Mouse (Mus musculus) CH12.LX (cell line): ENCODE measurements around the gene Haus2. TPM values are rescaled to one million over a fixed set of nuclear protein-coding genes. Genes with fewer than 3 reads are reported as not detected.

Experiments
- DNase-seq: peaks from one replicate; pipeline ENCODE4 v3.0.0-alpha.2; 2013; ENCODE audit errors: extremely low read depth
- H3K27ac ChIP-seq: 2 replicates; pipeline ENCODE4 v1.5.1; 2012; ENCODE audit warnings: low read depth, mild to moderate bottlenecking, control low read depth, moderate library complexity; ENCODE audit not compliant: insufficient read depth
- H3K27me3 ChIP-seq: replicated peaks from 2 replicates; pipeline ENCODE3; 2012; ENCODE audit warnings: inconsistent platforms
- H3K36me3 ChIP-seq, 2 experiments: replicated peaks in 1 of 2; 2 replicates each; pipeline versions ENCODE3 to v1.6.1; 2012; ENCODE audit warnings: inconsistent platforms in 1 of 2, low read length in 1 of 2, mild to moderate bottlenecking in 1 of 2, mixed read lengths in 1 of 2, moderate library complexity in 1 of 2; ENCODE audit not compliant: control insufficient read depth in 1 of 2, insufficient read depth in 1 of 2
- H3K4me1 ChIP-seq, 2 experiments: 2 replicates each; pipeline ENCODE4 v1.6.1; 2012; ENCODE audit warnings: inconsistent platforms in 1 of 2, moderate library complexity in 1 of 2; ENCODE audit not compliant: insufficient read depth in 2 of 2, control insufficient read depth in 1 of 2
- H3K4me2 ChIP-seq: 2 replicates; pipeline ENCODE4 v1.6.1; 2012; ENCODE audit warnings: low read depth, mild to moderate bottlenecking, control low read depth; ENCODE audit not compliant: poor library complexity, insufficient read depth, severe bottlenecking
- H3K4me3 ChIP-seq, 3 experiments: fragments of 150-350 bp in 1 of 3; sonication (generic) in 1 of 3; replicated peaks in 1 of 3; 2 replicates each; pipeline versions ENCODE3 to v1.5.1; 2011 to 2012; ENCODE audit warnings: low read depth in 2 of 3, low read length in 2 of 3, mild to moderate bottlenecking in 2 of 3, moderate library complexity in 2 of 3, control low read depth in 1 of 3, improper control_type of control experiment in 1 of 3, inconsistent platforms in 1 of 3, mixed read lengths in 1 of 3; ENCODE audit not compliant: poor library complexity in 1 of 3
- H3K79me2 ChIP-seq: replicated peaks from 2 replicates; pipeline ENCODE4 v1.6.1; 2012; ENCODE audit warnings: mild to moderate bottlenecking, moderate library complexity; ENCODE audit not compliant: control insufficient read depth, poor library complexity, insufficient read depth, severe bottlenecking; ENCODE audit errors: extremely low read depth
- H3K9ac ChIP-seq: 2 replicates; pipeline ENCODE4 v1.6.1; 2012; ENCODE audit warnings: low read depth, mild to moderate bottlenecking, control low read depth, moderate library complexity; ENCODE audit not compliant: insufficient read depth
- H3K9me3 ChIP-seq: replicated peaks from 2 replicates; pipeline ENCODE3; 2012; ENCODE audit warnings: low read length, inconsistent platforms, mixed read lengths
- CHD1 ChIP-seq: IDR thresholded peaks from 2 replicates; pipeline ENCODE4 v1.6.1; 2012; ENCODE audit warnings: low read depth, low read length, improper control_type of control experiment, inconsistent platforms
- CHD2 ChIP-seq: IDR thresholded peaks from 2 replicates; pipeline ENCODE4 v1.6.1; 2011; ENCODE audit warnings: low read length, improper control_type of control experiment
- CTCF ChIP-seq, 2 experiments: IDR thresholded peaks in 1 of 2; conservative IDR thresholded peaks in 1 of 2; 2 replicates each; pipeline ENCODE4 v1.5.1; 2011 to 2012; ENCODE audit warnings: low read depth in 2 of 2, low read length in 2 of 2, improper control_type of control experiment in 1 of 2, inconsistent platforms in 1 of 2, mild to moderate bottlenecking in 1 of 2, moderate library complexity in 1 of 2
- ELF1 ChIP-seq: IDR thresholded peaks from 2 replicates; pipeline ENCODE4 v1.6.1; 2014; ENCODE audit warnings: low read depth, mild to moderate bottlenecking, inconsistent platforms, low read length, improper control_type of control experiment
- EP300 ChIP-seq: IDR thresholded peaks from 2 replicates; pipeline ENCODE4 v1.6.1; 2011; ENCODE audit warnings: low read length, improper control_type of control experiment
- ETS1 ChIP-seq: conservative IDR thresholded peaks from 2 replicates; pipeline ENCODE4 v1.6.1; 2012; ENCODE audit warnings: low read depth, mild to moderate bottlenecking, inconsistent platforms, low read length, improper control_type of control experiment, moderate library complexity
- HCFC1 ChIP-seq: IDR thresholded peaks from 2 replicates; pipeline ENCODE4 v1.6.1; 2012; ENCODE audit warnings: low read depth, mild to moderate bottlenecking, inconsistent platforms, low read length, improper control_type of control experiment
- IRF4 ChIP-seq: IDR thresholded peaks from 2 replicates; pipeline ENCODE4 v1.6.1; 2014; ENCODE audit warnings: low read depth, mild to moderate bottlenecking, inconsistent platforms, low read length, improper control_type of control experiment
- JUND ChIP-seq: conservative IDR thresholded peaks from 2 replicates; pipeline ENCODE4 v1.6.1; 2011; ENCODE audit warnings: low read depth, low read length, improper control_type of control experiment
- KAT2A ChIP-seq: IDR thresholded peaks from 2 replicates; pipeline ENCODE4 v1.6.1; 2012; ENCODE audit warnings: low read length, improper control_type of control experiment, inconsistent platforms; ENCODE audit not compliant: insufficient replicate concordance
- MAFK ChIP-seq: IDR thresholded peaks from 2 replicates; pipeline ENCODE4 v1.6.1; 2011; ENCODE audit warnings: low read length, improper control_type of control experiment; ENCODE audit not compliant: insufficient replicate concordance
- MAZ ChIP-seq: IDR thresholded peaks from 2 replicates; pipeline ENCODE4 v1.6.1; 2012; ENCODE audit warnings: low read depth, mild to moderate bottlenecking, inconsistent platforms, low read length, improper control_type of control experiment, moderate library complexity
- MEF2A ChIP-seq: IDR thresholded peaks from 2 replicates; pipeline ENCODE4 v1.6.1; 2014; ENCODE audit warnings: low read depth, mild to moderate bottlenecking, inconsistent platforms, low read length, improper control_type of control experiment, borderline replicate concordance
- MXI1 ChIP-seq: IDR thresholded peaks from 2 replicates; pipeline ENCODE4 v1.6.1; 2011; ENCODE audit warnings: mild to moderate bottlenecking, low read depth, low read length, improper control_type of control experiment
- NELFE ChIP-seq: IDR thresholded peaks from 2 replicates; pipeline ENCODE4 v1.6.1; 2011; ENCODE audit warnings: low read depth, low read length, improper control_type of control experiment
- NRF1 ChIP-seq: IDR thresholded peaks from 2 replicates; pipeline ENCODE4 v1.6.1; 2014; ENCODE audit warnings: low read depth, mild to moderate bottlenecking, inconsistent platforms, low read length, improper control_type of control experiment, moderate library complexity
- PAX5 ChIP-seq: IDR thresholded peaks from 2 replicates; pipeline ENCODE4 v1.6.1; 2012; ENCODE audit warnings: low read length, inconsistent platforms, mixed read lengths
- POLR2A ChIP-seq: IDR thresholded peaks from 2 replicates; pipeline ENCODE4 v1.6.1; 2011; ENCODE audit warnings: low read depth, mild to moderate bottlenecking, improper control_type of control experiment, low read length
- POLR2AphosphoS2 ChIP-seq: IDR thresholded peaks from 2 replicates; pipeline ENCODE4 v1.6.1; 2011; ENCODE audit warnings: low read depth, low read length, improper control_type of control experiment
- RAD21 ChIP-seq: IDR thresholded peaks from 2 replicates; pipeline ENCODE4 v1.6.1; 2011; ENCODE audit warnings: low read depth, mild to moderate bottlenecking, low read length, improper control_type of control experiment, moderate library complexity
- RCOR1 ChIP-seq: conservative IDR thresholded peaks from 2 replicates; pipeline ENCODE4 v1.6.1; 2012; ENCODE audit warnings: low read depth, mild to moderate bottlenecking, inconsistent platforms, low read length, improper control_type of control experiment
- SIN3A ChIP-seq: IDR thresholded peaks from 2 replicates; pipeline ENCODE4 v1.6.1; 2012; ENCODE audit warnings: low read length, improper control_type of control experiment, inconsistent platforms
- TBP ChIP-seq: conservative IDR thresholded peaks from 2 replicates; pipeline ENCODE4 v1.6.1; 2011; ENCODE audit warnings: low read depth, low read length, improper control_type of control experiment
- TCF12 ChIP-seq: IDR thresholded peaks from 2 replicates; pipeline ENCODE4 v1.6.1; 2014; ENCODE audit warnings: low read depth, mild to moderate bottlenecking, inconsistent platforms, low read length, improper control_type of control experiment
- UBTF ChIP-seq: IDR thresholded peaks from 2 replicates; pipeline ENCODE4 v1.6.1; 2012; ENCODE audit warnings: low read depth, mild to moderate bottlenecking, inconsistent platforms, low read length, improper control_type of control experiment, moderate library complexity
- USF1 ChIP-seq: IDR thresholded peaks from 2 replicates; pipeline ENCODE4 v1.6.1; 2014; ENCODE audit warnings: low read depth, mild to moderate bottlenecking, inconsistent platforms, low read length, improper control_type of control experiment
- USF2 ChIP-seq: conservative IDR thresholded peaks from 2 replicates; pipeline ENCODE4 v1.6.1; 2011; ENCODE audit warnings: low read depth, low read length, improper control_type of control experiment
- ZC3H11A ChIP-seq: IDR thresholded peaks from 2 replicates; pipeline ENCODE4 v1.6.1; 2012; ENCODE audit warnings: low read depth, mild to moderate bottlenecking, inconsistent platforms, low read length, improper control_type of control experiment
- ZMIZ1 ChIP-seq: IDR thresholded peaks from 2 replicates; pipeline ENCODE4 v1.6.1; 2012; ENCODE audit warnings: low read depth, mild to moderate bottlenecking, inconsistent platforms, low read length, improper control_type of control experiment
- dilution Hi-C: fragments of 300-500 bp; cut with MboI; formaldehyde crosslinking; loops from 2 replicates; pipeline ENCODE4 v1.14.3; 2020; ENCODE audit warnings: low sequenced_read_pairs; ENCODE audit not compliant: extremely low pct_unique_long_range_greater_than_20kb, extremely low pct_ligation_motif_present
- in situ Hi-C: fragments of 300-500 bp; cut with MboI; formaldehyde crosslinking; loops from 3 replicates; pipeline ENCODE4 v1.14.3; 2019; ENCODE audit warnings: low sequenced_read_pairs, low pct_ligation_motif_present, low pct_unique_long_range_greater_than_20kb, mixed read lengths
- polyA plus RNA-seq: library from polyadenylated mRNA; unstranded; fragments of >175 nt; gene quantifications from 2 replicates; pipeline ENCODE4 v1.2.1, GENCODE M21; 2012; ENCODE audit warnings: low read depth; ENCODE audit not compliant: insufficient read length
- total RNA-seq, 2 experiments: library from RNA; depleted of rRNA; stranded (reverse); fragments of 300-350 nt in 1 of 2; fragments of >200 nt in 1 of 2; gene quantifications; 2 replicates each; pipeline ENCODE4 v1.2.3; 2012 to 2014

Gene Haus2
- total and polyA plus RNA-seq, 3 experiments, result 12.8 to 37.8 (median 18.2) TPM

GRCm38 (mm10) chr2:120566886-120567797 is 42.0 kb upstream of the Haus2 start, which contains the start of gene Snap23:
Gene Snap23 (plus strand): TSS chr2:120567671.
- Histone ChIP-seq H3K4me3 (peak within 1 kb of the TSS; percentile 83 to 93 (median 86)), H3K4me1 (peaks cover 2 to 37% of the 10 kb centered on the region in 2 experiments; a peak in 3 of 4 replicates)
- TF ChIP-seq ZMIZ1 (peak; percentile 71; the same call in 1 of the 2 replicates), ZC3H11A (no peak), HCFC1 (peak; percentile 55; the same call in 1 of the 2 replicates), CHD1 (0 out of 2 replicates have a peak, but pooled peaks have one; percentile 14), MAFK (no peak), UBTF (no peak), MAZ (no peak), IRF4 (no peak), RAD21 (no peak), JUND (no peak), ELF1 (no peak; the same call in 1 of the 2 replicates), TBP (peak; percentile 27; the same call in 1 of the 2 replicates), USF1 (no peak), MXI1 (peak; percentile 64; the same call in 1 of the 2 replicates), NRF1 (peak; percentile 100), ETS1 (no peak), EP300 (no peak), MEF2A (0 out of 2 replicates have a peak, but pooled peaks have one; percentile 23), KAT2A (no peak), SIN3A (peak; percentile 72), POLR2AphosphoS2 (peak; percentile 76; the same call in 1 of the 2 replicates), NELFE (peak; percentile 91), USF2 (no peak), CHD2 (no peak), CTCF (conservative IDR thresholded peaks at IDR 0.05 in 1 of 2, IDR thresholded peaks at IDR 0.05 in 1 of 2; ENCODE audit: low read depth in 2 of 2, low read length in 2 of 2) (no peak), RCOR1 (0 out of 2 replicates have a peak, but pooled peaks have one; percentile 41), POLR2A (peak; percentile 89), PAX5 (no peak), TCF12 (peak; percentile 76)
- TF ChIP-seq, all 38 proteins: peak for 13
- in situ Hi-C loops (no loop called here), dilution Hi-C loops (no loop called here)
- Histone ChIP-seq H3K27me3 (no peaks in the 10 kb centered on the region), H3K4me2 (peak within 1 kb of the TSS; percentile 98), H3K27ac (0 out of 2 replicates have a peak within 1 kb of the TSS, but pooled peaks have one; percentile 7), H3K36me3 (peaks cover 0 to 11% of the 10 kb centered on the region in 2 experiments), H3K9ac (peak within 1 kb of the TSS; percentile 61), H3K79me2 (peaks cover 29% of the 10 kb centered on the region), H3K9me3 (no peaks in the 10 kb centered on the region)
- peak; percentile 83 for DNase-seq
